Mouse (Mus musculus): ENCODE results near the gene 2010111I01Rik. TPM values are rescaled to one million over a fixed set of nuclear protein-coding genes. Genes with fewer than 3 reads are reported as not detected.

Gene 2010111I01Rik
- total and polyA plus RNA-seq, 2 experiments from 2014 or later, result 16.2 to 30.3 TPM

GRCm38 (mm10) chr13:63071874-63072273 lies 107.2 kb downstream of the 2010111I01Rik start:
- no peak for ATAC-seq (ENCODE audit: low FRiP score)
- WGBS, result 74% methylated on average over 8 of the region's 8 CpGs
- no peak overlapping the region for H3K4me3 ChIP-seq (ENCODE audit: low read depth, low read length)

GRCm38 (mm10) chr13:63072376-63072775 lies 107.7 kb downstream of the 2010111I01Rik start:
- Histone ChIP-seq H3K36me3 (ENCODE audit: insufficient read depth, low read length) (no peaks in the 10 kb centered on the region), H3K4me3 (ENCODE audit: low read depth, low read length) (no peak overlapping the region), H3K27ac (ENCODE audit: low read depth, low read length) (no peak overlapping the region), H3K4me1 (ENCODE audit: insufficient read depth, low read length) (no peaks in the 10 kb centered on the region), H3K9ac (replicated peaks; ENCODE audit: low read length, poor library complexity, severe bottlenecking) (no peak overlapping the region), H3K9me3 (ENCODE audit: low read length) (no peaks in the 10 kb centered on the region), H3K27me3 (ENCODE audit: insufficient read depth, low read length) (no peaks in the 10 kb centered on the region), H3K4me2 (ENCODE audit: low read depth, low read length, poor library complexity, severe bottlenecking) (no peak overlapping the region)
- no peak for ATAC-seq (ENCODE audit: low FRiP score)
- 46% methylated on average over 3 of the region's 3 CpGs for WGBS
- TF ChIP-seq CTCF (IDR thresholded peaks at IDR 0.05), result no peak
- DNase-seq (ENCODE audit: low spot score), result no peak

More at GRCm38 (mm10) chr13:63071874-63072273, 107.2 kb downstream of the 2010111I01Rik start:
- H3K9me3 ChIP-seq (ENCODE audit: low read length), result no peaks in the 10 kb centered on the region
- no peak overlapping the region for H3K27ac ChIP-seq (ENCODE audit: low read depth, low read length)
- no peak for DNase-seq (ENCODE audit: low spot score)
- no peak overlapping the region for H3K4me2 ChIP-seq (ENCODE audit: low read depth, low read length, poor library complexity, severe bottlenecking)
- TF ChIP-seq CTCF (IDR thresholded peaks at IDR 0.05), result no peak
- no peak overlapping the region for H3K9ac ChIP-seq (replicated peaks; ENCODE audit: low read length, poor library complexity, severe bottlenecking)
- H3K4me1 ChIP-seq (ENCODE audit: insufficient read depth, low read length), result no peaks in the 10 kb centered on the region
- H3K27me3 ChIP-seq (ENCODE audit: insufficient read depth, low read length), result no peaks in the 10 kb centered on the region
- H3K36me3 ChIP-seq (ENCODE audit: insufficient read depth, low read length), result no peaks in the 10 kb centered on the region

- ATAC-seq (ENCODE audit: low FRiP score), result no peak
- Histone ChIP-seq H3K27me3 (ENCODE audit: insufficient read depth, low read length) (no peaks in the 10 kb centered on the region), H3K9ac (replicated peaks; ENCODE audit: low read length, poor library complexity, severe bottlenecking) (no peak overlapping the region), H3K27ac (ENCODE audit: low read depth, low read length) (no peak overlapping the region), H3K4me2 (ENCODE audit: low read depth, low read length, poor library complexity, severe bottlenecking) (no peak overlapping the region), H3K4me3 (ENCODE audit: low read depth, low read length) (no peak overlapping the region), H3K36me3 (ENCODE audit: insufficient read depth, low read length) (no peaks in the 10 kb centered on the region), H3K9me3 (ENCODE audit: low read length) (no peaks in the 10 kb centered on the region), H3K4me1 (ENCODE audit: insufficient read depth, low read length) (no peaks in the 10 kb centered on the region)
- no peak for TF ChIP-seq CTCF (IDR thresholded peaks at IDR 0.05)
- WGBS, result 74% methylated on average over 9 of the region's 9 CpGs
- peak; percentile 28 for DNase-seq (ENCODE audit: low spot score)
Observed at GRCm38 (mm10) chr13:63073911-63074675, 109.4 kb downstream of the 2010111I01Rik start.

- Histone ChIP-seq H3K27ac (ENCODE audit: low read depth, low read length) (no peak overlapping the region), H3K4me3 (ENCODE audit: low read depth, low read length) (no peak overlapping the region), H3K9me3 (ENCODE audit: low read length) (no peaks in the 10 kb centered on the region), H3K9ac (replicated peaks; ENCODE audit: low read length, poor library complexity, severe bottlenecking) (no peak overlapping the region), H3K4me1 (ENCODE audit: insufficient read depth, low read length) (no peaks in the 10 kb centered on the region), H3K27me3 (ENCODE audit: insufficient read depth, low read length) (no peaks in the 10 kb centered on the region), H3K36me3 (ENCODE audit: insufficient read depth, low read length) (no peaks in the 10 kb centered on the region), H3K4me2 (ENCODE audit: low read depth, low read length, poor library complexity, severe bottlenecking) (no peak overlapping the region)
- ATAC-seq (ENCODE audit: low FRiP score) (no peak), DNase-seq (ENCODE audit: low spot score) (no peak)
- no peak for TF ChIP-seq CTCF (IDR thresholded peaks at IDR 0.05)
- 83% methylated on average over 3 of the region's 3 CpGs for WGBS
Observed at GRCm38 (mm10) chr13:63074676-63074991, 109.9 kb downstream of the 2010111I01Rik start.

- ATAC-seq (ENCODE audit: low FRiP score), result no peak
- no peaks in the 10 kb centered on the region for H3K36me3 ChIP-seq (ENCODE audit: insufficient read depth, low read length)
- H3K9ac ChIP-seq (replicated peaks; ENCODE audit: low read length, poor library complexity, severe bottlenecking), result no peak overlapping the region
- 83% methylated on average over 2 of the region's 2 CpGs for WGBS
- no peak overlapping the region for H3K4me2 ChIP-seq (ENCODE audit: low read depth, low read length, poor library complexity, severe bottlenecking)
- no peak for DNase-seq (ENCODE audit: low spot score)
- H3K4me1 ChIP-seq (ENCODE audit: insufficient read depth, low read length), result no peaks in the 10 kb centered on the region
- H3K27ac ChIP-seq (ENCODE audit: low read depth, low read length), result no peak overlapping the region
- no peak overlapping the region for H3K4me3 ChIP-seq (ENCODE audit: low read depth, low read length)
- H3K9me3 ChIP-seq (ENCODE audit: low read length), result no peaks in the 10 kb centered on the region
- H3K27me3 ChIP-seq (ENCODE audit: insufficient read depth, low read length), result no peaks in the 10 kb centered on the region
- no peak for TF ChIP-seq CTCF (IDR thresholded peaks at IDR 0.05)
Observed at GRCm38 (mm10) chr13:63075331-63075855, 110.7 kb downstream of the 2010111I01Rik start.

GRCm38 (mm10) chr13:63080191-63080590 lies 115.5 kb downstream of the 2010111I01Rik start:
- H3K27me3 ChIP-seq (ENCODE audit: insufficient read depth, low read length), result no peaks in the 10 kb centered on the region
- no peak overlapping the region for H3K4me3 ChIP-seq (ENCODE audit: low read depth, low read length)
- no peak for DNase-seq (ENCODE audit: low spot score)
- H3K4me1 ChIP-seq (ENCODE audit: insufficient read depth, low read length), result no peaks in the 10 kb centered on the region
- no peak overlapping the region for H3K27ac ChIP-seq (ENCODE audit: low read depth, low read length)
- no peak overlapping the region for H3K4me2 ChIP-seq (ENCODE audit: low read depth, low read length, poor library complexity, severe bottlenecking)
- 37% methylated on average over 4 of the region's 4 CpGs for WGBS
- no peak for TF ChIP-seq CTCF (IDR thresholded peaks at IDR 0.05)
- H3K36me3 ChIP-seq (ENCODE audit: insufficient read depth, low read length), result no peaks in the 10 kb centered on the region
- no peak overlapping the region for H3K9ac ChIP-seq (replicated peaks; ENCODE audit: low read length, poor library complexity, severe bottlenecking)
- no peak for ATAC-seq (ENCODE audit: low FRiP score)
- H3K9me3 ChIP-seq (ENCODE audit: low read length), result no peaks in the 10 kb centered on the region

All from midbrain, postnatal 0 days (tissue).